Mouse (Mus musculus): ENCODE data around the gene Fam81b. TPM values are rescaled to one million over a fixed set of nuclear protein-coding genes. Genes with fewer than 3 reads are reported as not detected.
"Not testable (repeated sequence)": the region's sequence is repeated elsewhere in the genome, so short reads cannot be mapped to it uniquely, and the experiment has no call there.

Fam81b gene
- total RNA-seq (2014; fragmentation: Nextera tagmentation) (not detected in 2 replicates), total RNA-seq (2017) (not detected in 2 replicates)

DNA sequence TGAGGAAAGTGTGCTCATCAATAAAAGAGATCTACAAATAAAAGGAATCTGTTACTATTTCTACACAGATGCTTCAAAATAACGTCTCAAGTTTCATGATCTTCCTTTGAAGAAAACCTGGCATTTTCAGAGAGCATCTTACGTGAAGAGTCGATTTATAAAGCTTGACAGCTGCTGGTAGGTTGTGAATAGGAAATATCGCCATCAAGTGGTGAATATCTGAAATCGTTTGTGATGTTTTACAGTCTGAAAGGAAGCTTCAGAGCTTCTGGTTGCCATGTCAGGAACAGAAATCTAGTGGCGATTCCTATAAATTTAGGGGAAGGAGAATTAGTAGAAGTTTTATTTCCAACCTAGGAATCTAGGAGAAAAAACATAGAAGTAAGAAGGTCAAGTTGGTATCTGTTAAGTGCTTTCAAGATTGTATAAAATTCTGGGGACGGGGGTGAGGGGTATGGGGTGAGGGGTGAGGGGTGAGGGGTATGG lies at the start of gene Fam81b:
TSS of gene Fam81b (minus strand) at position 436 of the 486 bp plus-strand sequence.
- peak; percentile 74 for ATAC-seq (replicated peaks; ENCODE audit: low FRiP score, low TSS enrichment, poor library complexity, severe bottlenecking)

GRCm38 (mm10) chr13:76345941-76346340 lies 41.1 kb upstream of the Fam81b start:
- not testable (repeated sequence) for ATAC-seq (replicated peaks; ENCODE audit: low FRiP score, low TSS enrichment, poor library complexity, severe bottlenecking)

DNA sequence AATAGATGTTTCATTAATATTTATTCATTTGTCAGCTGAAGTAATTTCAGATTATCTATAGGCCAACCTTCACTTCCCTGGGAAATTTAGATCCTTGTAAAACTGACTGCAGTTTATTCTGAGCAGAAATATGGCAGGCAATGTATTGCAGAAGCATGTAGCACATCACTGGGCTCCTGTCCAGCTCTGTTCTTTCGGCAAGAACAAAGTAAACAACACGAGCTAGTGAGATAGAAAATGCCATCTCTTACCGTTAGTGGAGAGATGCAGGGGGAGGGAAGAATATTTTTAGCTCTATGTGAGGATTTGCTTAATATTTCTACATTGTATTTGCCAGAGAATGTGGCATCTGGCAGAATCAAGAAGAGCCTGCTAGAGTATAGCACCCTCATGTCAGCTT lies 13.8 kb upstream of the Fam81b start:
- no peak for ATAC-seq (replicated peaks; ENCODE audit: low FRiP score, low TSS enrichment, poor library complexity, severe bottlenecking)

GRCm38 (mm10) chr13:76311580-76311979 lies 6.7 kb upstream of the Fam81b start:
- ATAC-seq (replicated peaks; ENCODE audit: low FRiP score, low TSS enrichment, poor library complexity, severe bottlenecking), result no peak

- no peak for ATAC-seq (replicated peaks; ENCODE audit: low FRiP score, low TSS enrichment, poor library complexity, severe bottlenecking)
Measured at GRCm38 (mm10) chr13:76308811-76309210, 3.9 kb upstream of the Fam81b start.

GRCm38 (mm10) chr13:76305655-76306365 lies 938 bp upstream of the Fam81b start:
- no peak for ATAC-seq (replicated peaks; ENCODE audit: low FRiP score, low TSS enrichment, poor library complexity, severe bottlenecking)

- ATAC-seq (replicated peaks; ENCODE audit: low FRiP score, low TSS enrichment, poor library complexity, severe bottlenecking), result no peak
Measured at GRCm38 (mm10) chr13:76305241-76305640, 369 bp upstream of the Fam81b start.

GRCm38 (mm10) chr13:76304201-76304600 lies 671 bp downstream of the Fam81b start:
- no peak for ATAC-seq (replicated peaks; ENCODE audit: low FRiP score, low TSS enrichment, poor library complexity, severe bottlenecking)

DNA sequence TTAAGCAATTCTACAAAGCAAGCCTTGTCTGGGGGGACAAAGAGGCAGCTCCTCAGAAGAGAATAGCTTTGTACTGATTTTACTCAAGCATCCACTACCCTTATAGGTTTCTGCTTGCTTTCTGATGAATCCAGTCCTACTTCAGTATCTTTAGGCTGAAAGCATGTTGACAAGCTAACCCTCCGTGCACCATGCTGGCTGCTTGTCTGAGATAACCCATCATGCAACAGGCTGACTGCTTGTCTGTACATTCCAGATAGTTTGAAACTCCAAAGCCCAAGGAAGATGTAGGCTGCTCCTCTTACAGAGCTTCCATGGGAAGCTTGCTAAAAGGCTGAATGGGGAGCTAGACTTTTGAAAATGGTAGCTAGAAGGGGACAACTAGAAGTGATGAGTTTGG lies 1.7 kb downstream of the Fam81b start:
- ATAC-seq (replicated peaks; ENCODE audit: low FRiP score, low TSS enrichment, poor library complexity, severe bottlenecking), result peak; percentile 58; the same call in 1 of the 2 replicates

- no peak for ATAC-seq (replicated peaks; ENCODE audit: low FRiP score, low TSS enrichment, poor library complexity, severe bottlenecking)
Measured at GRCm38 (mm10) chr13:76302056-76302455, 2.8 kb downstream of the Fam81b start.

DNA sequence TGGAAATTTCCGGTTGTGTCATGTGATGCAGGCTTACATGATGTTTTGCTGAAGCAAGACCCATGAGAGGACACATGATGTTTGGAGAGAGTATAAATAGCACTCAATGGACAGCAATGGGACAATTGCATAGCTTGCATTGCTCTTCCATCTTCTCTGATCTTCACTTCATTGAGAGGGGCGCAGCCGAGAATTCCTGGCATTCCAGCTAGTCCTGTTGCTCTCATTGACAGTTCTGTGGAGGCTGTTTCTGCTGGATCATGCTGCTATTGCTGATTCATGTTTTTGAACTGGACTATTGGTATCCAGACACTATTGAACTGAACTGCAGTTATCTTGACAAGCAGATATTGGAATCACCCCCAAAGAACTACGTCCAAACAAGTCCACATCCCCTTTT lies 12.8 kb downstream of the Fam81b start:
- ATAC-seq (replicated peaks; ENCODE audit: low FRiP score, low TSS enrichment, poor library complexity, severe bottlenecking), result no peak

GRCm38 (mm10) chr13:76284597-76284996 lies 20.3 kb downstream of the Fam81b start:
- no peak for ATAC-seq (replicated peaks; ENCODE audit: low FRiP score, low TSS enrichment, poor library complexity, severe bottlenecking)

GRCm38 (mm10) chr13:76264361-76265026 lies 40.4 kb downstream of the Fam81b start:
- no peak for ATAC-seq (replicated peaks; ENCODE audit: low FRiP score, low TSS enrichment, poor library complexity, severe bottlenecking)

GRCm38 (mm10) chr13:76258766-76259165 lies 46.1 kb downstream of the Fam81b start:
- no peak for ATAC-seq (replicated peaks; ENCODE audit: low FRiP score, low TSS enrichment, poor library complexity, severe bottlenecking)

DNA sequence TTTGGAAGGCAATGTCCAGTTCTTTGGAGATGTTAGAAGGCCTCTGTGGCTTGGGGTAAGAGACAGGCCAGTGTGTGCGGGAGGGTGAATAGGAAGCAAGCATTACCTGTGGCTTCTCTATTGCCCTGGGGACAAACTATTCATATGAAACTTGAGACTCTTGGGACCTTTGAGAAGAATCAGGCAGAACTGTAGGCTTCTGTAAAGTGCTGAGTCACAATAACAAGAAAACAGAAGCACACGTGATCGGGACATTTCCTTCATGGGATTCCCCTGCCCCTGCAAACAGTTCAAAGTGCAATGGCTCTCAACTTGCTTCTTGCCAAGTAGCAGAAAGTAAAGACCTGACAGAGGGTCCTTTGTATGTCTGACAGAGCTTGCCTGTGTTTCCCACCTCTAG lies 48.5 kb downstream of the Fam81b start:
- ATAC-seq (replicated peaks; ENCODE audit: low FRiP score, low TSS enrichment, poor library complexity, severe bottlenecking), result 0 out of 2 replicates have a peak, but pooled peaks have one; percentile 18

- no peak for ATAC-seq (replicated peaks; ENCODE audit: low FRiP score, low TSS enrichment, poor library complexity, severe bottlenecking)
Measured at GRCm38 (mm10) chr13:76250092-76250491, 54.8 kb downstream of the Fam81b start.

GRCm38 (mm10) chr13:76249066-76249465 lies 55.8 kb downstream of the Fam81b start:
- ATAC-seq (replicated peaks; ENCODE audit: low FRiP score, low TSS enrichment, poor library complexity, severe bottlenecking), result no peak

GRCm38 (mm10) chr13:76215397-76215796 lies 89.5 kb downstream of the Fam81b start:
- ATAC-seq (replicated peaks; ENCODE audit: low FRiP score, low TSS enrichment, poor library complexity, severe bottlenecking), result peak; percentile 85

- no peak for ATAC-seq (replicated peaks; ENCODE audit: low FRiP score, low TSS enrichment, poor library complexity, severe bottlenecking)
Measured at GRCm38 (mm10) chr13:76214928-76215327, 89.9 kb downstream of the Fam81b start.

DNA sequence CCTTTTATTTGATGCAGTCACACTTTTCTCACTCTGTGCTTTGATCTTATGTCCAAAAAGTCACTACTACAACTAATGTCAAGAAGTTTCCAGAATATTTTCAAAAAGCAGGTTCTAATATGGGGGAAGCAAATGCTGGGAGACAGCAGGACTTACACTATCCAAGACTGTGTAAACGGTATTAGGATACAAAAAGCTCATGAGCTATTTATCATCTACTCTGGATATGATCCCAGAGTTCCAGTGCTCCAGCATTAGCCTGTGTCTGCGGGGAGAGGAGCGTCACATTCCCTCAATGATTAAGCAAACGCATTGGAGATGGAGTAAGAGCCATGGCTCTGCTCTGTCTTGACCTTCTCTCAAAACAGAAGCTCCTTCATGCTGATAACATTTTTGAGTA lies 104.9 kb downstream of the Fam81b start:
- ATAC-seq (replicated peaks; ENCODE audit: low FRiP score, low TSS enrichment, poor library complexity, severe bottlenecking), result no peak

All from megakaryocyte-erythroid progenitor cell, adult 5-6 weeks (primary cell).